Mouse (Mus musculus): ENCODE data around the gene Dnase1l2. TPM values are rescaled to one million over a fixed set of nuclear protein-coding genes. Genes with fewer than 3 reads are reported as not detected.

Dnase1l2 gene
- 6.2 and 9.5 TPM in 2 replicates for polyA plus RNA-seq (2015; fragmentation: Nextera tagmentation; extraction: Ambion mirVana)

DNA sequence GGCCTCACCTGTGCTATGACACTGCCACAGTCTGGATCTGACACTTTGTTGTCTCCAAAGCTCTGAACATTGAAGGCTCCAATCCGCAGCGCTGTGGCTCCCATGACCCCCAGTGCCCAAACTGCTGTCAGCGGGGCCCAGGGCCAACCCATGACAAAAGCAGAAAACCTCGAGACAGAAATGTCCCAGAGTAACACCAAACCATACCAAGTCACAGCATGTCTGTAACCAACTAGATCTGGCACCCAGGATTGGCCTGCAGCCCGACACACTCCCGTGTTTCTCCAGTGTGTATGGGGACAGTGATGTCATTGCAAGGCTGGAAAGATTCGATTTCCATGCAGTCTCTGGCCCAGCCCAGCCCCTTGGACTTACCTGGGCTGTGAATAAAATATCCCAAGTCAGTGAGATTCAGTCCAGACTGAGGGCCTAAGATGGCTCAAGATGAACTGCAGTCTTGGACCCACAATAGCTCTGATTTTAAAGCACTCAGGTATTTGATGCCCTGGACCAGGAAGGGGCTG, at the start of gene Dnase1l2:
Gene Dnase1l2, minus strand, starts transcription at position 474 of the 524 bp plus-strand sequence.
- H3K4me2 ChIP-seq (ENCODE audit: low read length): no peak within 1 kb of the TSS
- ATAC-seq: no peak
- no peaks in the 10 kb centered on the region for H3K4me1 ChIP-seq (replicated peaks; ENCODE audit: control insufficient read depth, insufficient read depth, low read length)
- no peaks in the 10 kb centered on the region for H3K9me3 ChIP-seq (ENCODE audit: control insufficient read depth, low read length)
- H3K36me3 ChIP-seq (ENCODE audit: control insufficient read depth, insufficient read depth): peaks cover 39% of the 10 kb centered on the region
- no peak within 1 kb of the TSS for H3K4me3 ChIP-seq (replicated peaks; ENCODE audit: low read length)
- 71% methylated on average over 7 of the region's 7 CpGs for WGBS
- H3K27me3 ChIP-seq (replicated peaks; ENCODE audit: control insufficient read depth, insufficient read depth, low read length): no peaks in the 10 kb centered on the region
- no peak within 1 kb of the TSS for H3K27ac ChIP-seq (ENCODE audit: low read length)
- H3K9ac ChIP-seq (replicated peaks; ENCODE audit: low read depth, low read length): no peak within 1 kb of the TSS

DNA sequence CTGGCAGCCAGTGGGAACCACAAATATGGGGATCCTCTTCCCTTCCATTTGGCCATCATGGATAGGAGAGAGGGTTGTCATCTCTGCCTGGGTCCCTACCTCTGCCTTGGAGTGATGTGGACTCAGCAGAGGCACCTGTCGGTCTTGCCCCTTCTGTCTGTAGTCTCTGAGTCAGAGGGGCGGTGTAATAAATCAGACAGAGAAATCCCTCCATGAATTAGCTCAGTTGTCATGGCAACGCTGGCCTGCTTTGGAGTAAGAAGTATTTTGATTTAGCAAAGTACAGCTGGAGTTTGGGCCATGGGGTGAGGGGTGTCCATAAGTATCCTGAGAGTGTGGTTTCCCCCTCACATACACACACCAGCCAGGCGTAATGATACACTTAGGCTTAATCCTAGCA, 47.5 kb upstream of the Dnase1l2 start:
- peaks cover 25% of the 10 kb centered on the region for H3K4me1 ChIP-seq (replicated peaks; ENCODE audit: control insufficient read depth, insufficient read depth, low read length)
- no peaks in the 10 kb centered on the region for H3K9me3 ChIP-seq (ENCODE audit: control insufficient read depth, low read length)
- H3K27me3 ChIP-seq (replicated peaks; ENCODE audit: control insufficient read depth, insufficient read depth, low read length): no peaks in the 10 kb centered on the region
- WGBS: 52% methylated on average over 4 of the region's 4 CpGs
- no peak for ATAC-seq
- H3K4me2 ChIP-seq (ENCODE audit: low read length): no peak overlapping the region; the same call in 1 of the 2 replicates
- no peak overlapping the region for H3K27ac ChIP-seq (ENCODE audit: low read length)
- no peaks in the 10 kb centered on the region for H3K36me3 ChIP-seq (ENCODE audit: control insufficient read depth, insufficient read depth)
- H3K4me3 ChIP-seq (replicated peaks; ENCODE audit: low read length): no peak overlapping the region
- peak overlapping the region; percentile 29; the same call in 1 of the 2 replicates for H3K9ac ChIP-seq (replicated peaks; ENCODE audit: low read depth, low read length)

DNA sequence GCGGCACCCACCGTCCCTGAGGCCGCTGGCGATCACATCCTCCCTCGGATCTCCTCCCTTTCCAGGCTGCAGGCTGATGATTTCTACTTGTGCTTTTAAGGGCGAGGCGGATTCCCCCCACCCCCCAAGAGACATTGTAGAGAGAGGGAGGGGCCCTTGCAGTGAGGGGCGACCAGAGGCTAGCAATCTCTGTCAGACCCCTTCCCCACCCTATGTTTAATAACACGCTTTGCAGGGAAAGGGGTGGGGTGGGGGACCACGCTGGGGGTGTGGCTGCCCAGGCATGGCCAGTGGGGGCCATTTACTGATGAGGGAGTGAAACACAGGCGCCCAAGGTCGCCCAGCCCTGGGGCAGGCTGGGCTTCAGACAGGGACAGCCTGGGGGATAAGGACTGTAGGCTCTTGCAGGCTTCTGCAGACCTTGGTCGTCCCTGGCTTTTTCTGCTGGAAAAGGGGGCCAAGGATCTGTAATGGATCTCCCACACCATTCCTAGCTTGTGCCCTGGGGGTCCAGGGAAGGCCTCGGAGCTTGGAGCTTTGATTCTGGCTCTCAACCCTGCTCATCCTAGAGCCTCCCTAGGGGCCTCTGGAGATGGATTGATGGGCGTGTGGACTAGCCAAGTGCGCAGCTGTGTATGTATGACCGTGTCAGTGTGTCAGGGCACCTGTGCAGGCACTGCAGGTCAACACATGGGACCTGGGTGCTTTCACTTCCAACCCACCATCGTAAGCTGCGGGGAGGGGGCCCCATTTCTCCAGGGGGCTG, 46.5 kb upstream of the Dnase1l2 start:
- ATAC-seq: peak; percentile 10; the same call in 1 of the 2 replicates
- H3K9me3 ChIP-seq (ENCODE audit: control insufficient read depth, low read length): no peaks in the 10 kb centered on the region
- H3K4me1 ChIP-seq (replicated peaks; ENCODE audit: control insufficient read depth, insufficient read depth, low read length): peaks cover 28% of the 10 kb centered on the region
- H3K9ac ChIP-seq (replicated peaks; ENCODE audit: low read depth, low read length): peak overlapping the region; percentile 97
- no peaks in the 10 kb centered on the region for H3K27me3 ChIP-seq (replicated peaks; ENCODE audit: control insufficient read depth, insufficient read depth, low read length)
- peak overlapping the region; percentile 94 for H3K4me3 ChIP-seq (replicated peaks; ENCODE audit: low read length)
- no peaks in the 10 kb centered on the region for H3K36me3 ChIP-seq (ENCODE audit: control insufficient read depth, insufficient read depth)
- 21% methylated on average over 19 of the region's 19 CpGs for WGBS
- peak overlapping the region; percentile 83 for H3K4me2 ChIP-seq (ENCODE audit: low read length)
- H3K27ac ChIP-seq (ENCODE audit: low read length): peak overlapping the region; percentile 91

DNA sequence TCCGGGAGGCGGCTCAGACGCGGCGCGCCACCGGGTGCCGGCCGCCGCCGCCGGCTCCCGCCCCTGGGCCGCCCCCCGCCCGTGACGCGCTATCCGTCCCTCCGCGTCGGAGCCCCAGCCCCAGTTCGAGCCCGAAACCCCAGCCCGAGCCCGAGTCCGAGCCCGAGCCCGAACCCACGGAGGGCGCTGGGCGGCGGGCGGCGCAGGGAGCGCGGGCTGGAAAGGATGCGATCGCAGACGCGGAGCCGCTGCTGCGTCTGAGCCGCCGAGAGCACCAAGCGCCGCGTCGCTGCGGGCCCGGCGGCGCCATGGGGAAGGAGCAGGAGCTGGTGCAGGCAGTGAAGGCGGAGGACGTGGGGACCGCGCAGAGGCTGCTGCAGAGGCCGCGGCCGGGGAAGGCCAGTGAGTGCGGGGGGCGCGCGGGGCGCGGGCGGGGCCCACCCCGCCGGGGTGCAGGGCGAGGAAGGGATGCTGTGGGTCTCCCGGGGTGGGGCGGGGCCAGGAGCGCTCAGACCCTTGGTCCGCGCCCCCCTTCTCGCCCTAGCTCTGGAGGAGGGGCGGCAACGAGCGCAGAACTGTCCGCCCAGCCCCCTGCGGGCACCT, 45.9 kb upstream of the Dnase1l2 start:
- H3K27me3 ChIP-seq (replicated peaks; ENCODE audit: control insufficient read depth, insufficient read depth, low read length): no peaks in the 10 kb centered on the region
- H3K4me3 ChIP-seq (replicated peaks; ENCODE audit: low read length): peak overlapping the region; percentile 94
- peak overlapping the region; percentile 97 for H3K9ac ChIP-seq (replicated peaks; ENCODE audit: low read depth, low read length)
- H3K4me1 ChIP-seq (replicated peaks; ENCODE audit: control insufficient read depth, insufficient read depth, low read length): peaks cover 28% of the 10 kb centered on the region
- H3K27ac ChIP-seq (ENCODE audit: low read length): peak overlapping the region; percentile 91
- H3K36me3 ChIP-seq (ENCODE audit: control insufficient read depth, insufficient read depth): no peaks in the 10 kb centered on the region
- 0% methylated on average over 54 of the region's 81 CpGs for WGBS
- peak; percentile 79 for ATAC-seq
- H3K4me2 ChIP-seq (ENCODE audit: low read length): peak overlapping the region; percentile 83
- no peaks in the 10 kb centered on the region for H3K9me3 ChIP-seq (ENCODE audit: control insufficient read depth, low read length)

DNA sequence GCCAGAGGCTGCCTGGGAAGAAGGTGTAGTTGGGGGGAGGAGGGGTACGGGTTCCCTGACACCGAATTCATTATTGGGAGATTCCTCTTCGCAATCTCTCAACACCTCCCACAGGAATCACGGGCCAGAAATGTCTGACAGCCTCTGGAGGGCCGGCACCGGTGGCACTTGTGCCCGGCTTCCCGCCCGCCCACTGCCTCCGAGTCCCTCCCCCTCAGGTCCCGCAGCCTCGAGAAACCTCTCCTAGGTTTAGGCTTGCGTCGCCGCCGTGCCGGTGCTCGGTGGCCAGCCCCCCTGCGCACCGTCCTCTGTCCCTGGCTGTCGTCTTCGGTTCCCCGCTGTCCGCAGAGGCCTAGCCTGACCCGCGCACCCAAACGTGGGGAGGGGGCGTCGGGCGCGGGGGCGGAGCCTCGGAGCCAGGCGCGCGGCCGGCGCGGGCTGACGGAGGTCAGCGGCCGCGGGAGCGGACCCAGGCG, 45.3 kb upstream of the Dnase1l2 start, which contains the start of gene Caskin1:
Gene Caskin1, plus strand, starts transcription at position 416 of the 476 bp plus-strand sequence.
- WGBS: under 1% methylated on average over 43 of the region's 45 CpGs
- H3K9me3 ChIP-seq (ENCODE audit: control insufficient read depth, low read length): no peaks in the 10 kb centered on the region

DNA sequence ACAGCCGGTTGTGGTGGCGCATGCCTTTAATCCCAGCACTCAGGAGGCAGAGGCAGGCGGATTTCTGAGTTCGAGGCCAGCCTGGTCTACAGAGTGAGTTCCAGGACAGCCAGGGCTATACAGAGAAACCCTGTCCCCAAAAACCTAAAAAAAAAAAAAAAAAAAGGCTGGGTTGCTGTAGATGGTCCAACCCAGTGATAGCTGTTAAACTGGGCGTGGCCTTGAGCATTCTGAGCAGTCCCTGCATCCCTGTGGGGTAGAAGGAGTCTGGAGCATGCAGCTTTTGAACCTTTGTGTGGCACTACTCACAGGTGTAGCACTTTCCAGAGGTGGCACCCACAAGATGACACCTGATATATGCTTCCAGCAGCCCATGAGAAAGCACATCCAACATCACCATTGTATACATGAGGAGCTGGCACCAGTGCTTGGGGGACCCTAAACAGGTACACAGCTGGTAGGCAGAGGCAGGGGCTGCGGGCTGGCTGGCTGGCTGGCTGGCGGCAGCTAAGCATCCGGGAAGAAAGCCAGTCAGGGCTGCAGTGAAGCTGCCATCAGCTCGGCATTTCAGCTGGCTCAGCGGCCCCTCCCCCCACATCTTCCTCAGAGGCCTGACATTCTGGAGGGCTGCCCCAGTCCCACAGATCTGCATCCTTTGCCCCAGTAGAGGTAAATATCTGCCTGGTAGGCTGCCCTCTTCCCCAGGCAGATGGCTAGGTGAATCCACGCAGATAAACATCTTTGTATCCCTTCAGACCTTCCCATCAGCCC, 42.4 kb upstream of the Dnase1l2 start:
- ATAC-seq: peak; percentile 14; the same call in 1 of the 2 replicates
- no peaks in the 10 kb centered on the region for H3K27me3 ChIP-seq (replicated peaks; ENCODE audit: control insufficient read depth, insufficient read depth, low read length)
- WGBS: 45% methylated on average over 11 of the region's 11 CpGs
- no peaks in the 10 kb centered on the region for H3K9me3 ChIP-seq (ENCODE audit: control insufficient read depth, low read length)
- peak overlapping the region; percentile 19; the same call in 1 of the 2 replicates for H3K27ac ChIP-seq (ENCODE audit: low read length)
- no peak overlapping the region for H3K4me3 ChIP-seq (replicated peaks; ENCODE audit: low read length)
- H3K4me2 ChIP-seq (ENCODE audit: low read length): no peak overlapping the region
- H3K4me1 ChIP-seq (replicated peaks; ENCODE audit: control insufficient read depth, insufficient read depth, low read length): peaks cover 24% of the 10 kb centered on the region
- no peaks in the 10 kb centered on the region for H3K36me3 ChIP-seq (ENCODE audit: control insufficient read depth, insufficient read depth)
- H3K9ac ChIP-seq (replicated peaks; ENCODE audit: low read depth, low read length): peak overlapping the region; percentile 31; the same call in 1 of the 2 replicates

More for the DNA sequence above, 45.3 kb upstream of the Dnase1l2 start, which contains the start of gene Caskin1:
- peak; percentile 63 for ATAC-seq
- Histone ChIP-seq H3K9ac (replicated peaks; ENCODE audit: low read depth, low read length) (peak within 1 kb of the TSS; percentile 97), H3K4me2 (ENCODE audit: low read length) (peak within 1 kb of the TSS; percentile 83), H3K27me3 (replicated peaks; ENCODE audit: control insufficient read depth, insufficient read depth, low read length) (no peaks in the 10 kb centered on the region), H3K4me1 (replicated peaks; ENCODE audit: control insufficient read depth, insufficient read depth, low read length) (peaks cover 28% of the 10 kb centered on the region), H3K36me3 (ENCODE audit: control insufficient read depth, insufficient read depth) (no peaks in the 10 kb centered on the region), H3K27ac (ENCODE audit: low read length) (peak within 1 kb of the TSS; percentile 91), H3K4me3 (replicated peaks; ENCODE audit: low read length) (peak within 1 kb of the TSS; percentile 94)

DNA sequence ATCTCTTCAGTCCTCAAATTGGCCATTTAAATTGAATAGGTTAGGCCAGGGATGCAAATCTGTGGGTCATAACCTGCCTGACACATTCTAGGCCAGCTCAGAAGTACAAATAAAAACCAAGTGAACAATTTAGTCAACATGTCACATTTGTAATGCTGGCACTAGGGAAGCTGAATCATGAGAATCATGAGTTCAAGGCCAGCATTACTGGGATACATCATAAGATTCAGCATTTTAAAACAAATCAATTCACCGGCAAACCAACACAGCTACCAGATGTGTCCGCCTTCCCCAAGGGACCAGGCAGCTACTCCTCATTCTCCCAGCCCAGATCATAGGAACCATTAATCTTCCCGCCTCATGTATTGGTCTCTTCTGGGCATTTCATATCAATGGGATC, 40.6 kb upstream of the Dnase1l2 start:
- Histone ChIP-seq H3K9ac (replicated peaks; ENCODE audit: low read depth, low read length) (no peak overlapping the region), H3K27ac (ENCODE audit: low read length) (no peak overlapping the region), H3K4me3 (replicated peaks; ENCODE audit: low read length) (no peak overlapping the region), H3K4me1 (replicated peaks; ENCODE audit: control insufficient read depth, insufficient read depth, low read length) (peaks cover 14% of the 10 kb centered on the region), H3K27me3 (replicated peaks; ENCODE audit: control insufficient read depth, insufficient read depth, low read length) (no peaks in the 10 kb centered on the region), H3K36me3 (ENCODE audit: control insufficient read depth, insufficient read depth) (no peaks in the 10 kb centered on the region), H3K4me2 (ENCODE audit: low read length) (no peak overlapping the region), H3K9me3 (ENCODE audit: control insufficient read depth, low read length) (no peaks in the 10 kb centered on the region)
- 94% methylated on average over 3 of the region's 3 CpGs for WGBS
- no peak for ATAC-seq

DNA sequence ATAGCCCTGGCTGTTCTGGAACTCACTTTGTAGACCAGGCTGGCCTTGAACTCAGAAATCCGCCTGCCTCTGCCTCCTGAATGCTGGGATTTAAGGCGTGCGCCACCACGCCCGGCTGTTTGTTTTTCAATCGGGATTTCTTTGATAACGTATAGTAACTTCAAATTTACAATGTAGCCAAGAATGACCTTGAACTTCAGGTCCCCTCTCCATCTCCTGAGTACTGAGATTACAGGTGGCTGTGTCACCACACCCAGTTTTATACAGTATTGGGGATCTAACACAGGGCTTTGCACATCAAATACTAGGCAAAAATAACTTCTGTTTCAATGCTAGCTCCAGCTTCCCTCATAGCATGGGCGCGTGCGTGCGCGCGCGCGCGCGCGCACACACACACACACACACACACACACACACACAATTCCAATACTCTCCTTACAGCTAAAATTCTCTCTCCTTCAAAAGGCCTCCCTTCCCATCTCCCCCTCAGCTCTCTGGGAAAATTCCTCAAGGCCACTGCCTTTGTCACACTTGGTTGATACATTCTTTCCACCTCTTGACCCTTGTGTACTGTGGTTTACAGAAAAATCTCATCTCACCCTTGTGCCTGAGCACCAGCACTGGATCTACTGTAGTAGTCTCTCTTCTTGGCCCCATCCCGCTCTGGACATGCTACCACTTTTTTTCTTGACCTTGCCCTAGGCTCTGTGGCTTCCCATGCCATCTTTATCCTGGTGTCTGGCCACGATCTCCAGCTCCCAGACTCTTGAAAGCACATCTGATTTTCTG, 38.3 kb upstream of the Dnase1l2 start:
- WGBS: 94% methylated on average over 20 of the region's 20 CpGs
- H3K27me3 ChIP-seq (replicated peaks; ENCODE audit: control insufficient read depth, insufficient read depth, low read length): no peaks in the 10 kb centered on the region
- no peak overlapping the region for H3K9ac ChIP-seq (replicated peaks; ENCODE audit: low read depth, low read length)
- H3K9me3 ChIP-seq (ENCODE audit: control insufficient read depth, low read length): no peaks in the 10 kb centered on the region
- peaks cover 18% of the 10 kb centered on the region for H3K4me1 ChIP-seq (replicated peaks; ENCODE audit: control insufficient read depth, insufficient read depth, low read length)
- H3K4me2 ChIP-seq (ENCODE audit: low read length): no peak overlapping the region
- no peak overlapping the region for H3K27ac ChIP-seq (ENCODE audit: low read length)
- H3K4me3 ChIP-seq (replicated peaks; ENCODE audit: low read length): no peak overlapping the region
- no peak for ATAC-seq
- H3K36me3 ChIP-seq (ENCODE audit: control insufficient read depth, insufficient read depth): 0 out of 2 replicates have a peak, but pooled peaks cover 2% of the 10 kb centered on the region
